Mouse (Mus musculus): ENCODE results near the gene C1qtnf5.

C1qtnf5 gene

GRCm38 (mm10) chr9:44107110-44107509 lies at the start of gene C1qtnf5:
Gene C1qtnf5 (plus strand): TSS chr9:44107245.
- peak; percentile 78 for DNase-seq (ENCODE audit: low spot score)

GRCm38 (mm10) chr9:44058606-44059005 lies 48.4 kb upstream of the C1qtnf5 start:
- DNase-seq (ENCODE audit: low spot score), result no peak

- no peak for DNase-seq (ENCODE audit: low spot score)
Observed at GRCm38 (mm10) chr9:44065177-44065576, 41.9 kb upstream of the C1qtnf5 start.

GRCm38 (mm10) chr9:44066785-44067225 lies 40.2 kb upstream of the C1qtnf5 start, which contains the start of gene Usp2:
Gene Usp2 (plus strand): TSS chr9:44067021.
- DNase-seq (ENCODE audit: low spot score), result peak; percentile 97

GRCm38 (mm10) chr9:44067241-44067959 lies 39.6 kb upstream of the C1qtnf5 start:
- DNase-seq (ENCODE audit: low spot score), result no peak

- DNase-seq (ENCODE audit: low spot score), result no peak
Observed at GRCm38 (mm10) chr9:44067960-44068330, 39.1 kb upstream of the C1qtnf5 start.

- DNase-seq (ENCODE audit: low spot score), result no peak
Observed at GRCm38 (mm10) chr9:44069252-44069651, 37.8 kb upstream of the C1qtnf5 start.

- DNase-seq (ENCODE audit: low spot score), result no peak
Observed at GRCm38 (mm10) chr9:44070113-44070843, 36.8 kb upstream of the C1qtnf5 start.

GRCm38 (mm10) chr9:44070844-44071231 lies 36.2 kb upstream of the C1qtnf5 start:
- no peak for DNase-seq (ENCODE audit: low spot score)

GRCm38 (mm10) chr9:44071914-44072598 lies 35.0 kb upstream of the C1qtnf5 start:
- DNase-seq (ENCODE audit: low spot score), result no peak

GRCm38 (mm10) chr9:44072599-44072915 lies 34.5 kb upstream of the C1qtnf5 start:
- DNase-seq (ENCODE audit: low spot score), result no peak

- DNase-seq (ENCODE audit: low spot score), result no peak
Observed at GRCm38 (mm10) chr9:44073115-44073514, 33.9 kb upstream of the C1qtnf5 start.

- DNase-seq (ENCODE audit: low spot score), result no peak
Observed at GRCm38 (mm10) chr9:44074395-44075275, 32.4 kb upstream of the C1qtnf5 start.

GRCm38 (mm10) chr9:44075276-44075995 lies 31.6 kb upstream of the C1qtnf5 start:
- DNase-seq (ENCODE audit: low spot score), result no peak

- DNase-seq (ENCODE audit: low spot score), result no peak
Observed at GRCm38 (mm10) chr9:44075996-44076763, 30.9 kb upstream of the C1qtnf5 start.

GRCm38 (mm10) chr9:44076764-44077120 lies 30.3 kb upstream of the C1qtnf5 start:
- no peak for DNase-seq (ENCODE audit: low spot score)

GRCm38 (mm10) chr9:44077266-44077910 lies 29.7 kb upstream of the C1qtnf5 start:
- DNase-seq (ENCODE audit: low spot score), result no peak

- DNase-seq (ENCODE audit: low spot score), result no peak
Observed at GRCm38 (mm10) chr9:44078136-44078797, 28.8 kb upstream of the C1qtnf5 start.

- DNase-seq (ENCODE audit: low spot score), result peak; percentile 88
Observed at GRCm38 (mm10) chr9:44078955-44079756, 27.9 kb upstream of the C1qtnf5 start.

Data from ovary, adult 18-20 months (tissue).